Mouse (Mus musculus) neural tube, postnatal 0 days (tissue): ENCODE measurements around the gene Mknk1. TPM values are rescaled to one million over a fixed set of nuclear protein-coding genes. Genes with fewer than 3 reads are reported as not detected.

Source experiments
- polyA plus RNA-seq: library from polyadenylated mRNA; unstranded; fragments of >200 nt; fragmentation: Nextera tagmentation; extraction: Ambion mirVana; gene quantifications from 2 replicates; pipeline ENCODE4 v1.2.1, GENCODE M21; 2015

Gene Mknk1
- 24.3 and 25.2 TPM in 2 replicates for polyA plus RNA-seq

GRCm38 (mm10) chr4:115838696-115839641 is at the start of gene Mknk1:
Gene Mknk1, plus strand, starts transcription at chr4:115839198.

GRCm38 (mm10) chr4:115827888-115828571 is 11.0 kb upstream of the Mknk1 start, which contains the start of gene Mob3c:
Gene Mob3c, plus strand, starts transcription at chr4:115828092.

GRCm38 (mm10) chr4:115884022-115884421 is 45.0 kb downstream of the Mknk1 start, which contains the start of gene Kncn:
Gene Kncn, plus strand, starts transcription at chr4:115884400.

GRCm38 (mm10) chr4:115890553-115890952 is 51.6 kb downstream of the Mknk1 start, which contains the start of gene 6430628N08Rik:
Gene 6430628N08Rik, plus strand, starts transcription at chr4:115890665.

Other genes with a start within 250 kb of the Mknk1 start
- gene Cyp4a32, start 238.2 kb upstream of the Mknk1 start, polyA plus RNA-seq, result not detected in 2 replicates
- 0.98 and 2.1 TPM in 2 replicates for gene Cyp4b1, start 191.5 kb upstream of the Mknk1 start, polyA plus RNA-seq
- gene Efcab14, start 101.5 kb upstream of the Mknk1 start, polyA plus RNA-seq, result 20.0 and 20.4 TPM in 2 replicates
- 0.19 and 0.70 TPM in 2 replicates for gene Tex38, start 58.2 kb upstream of the Mknk1 start, polyA plus RNA-seq
- gene Atpaf1, start 54.4 kb upstream of the Mknk1 start, polyA plus RNA-seq, result 45.7 and 52.1 TPM in 2 replicates
- gene Mob3c, start 11.1 kb upstream of the Mknk1 start, polyA plus RNA-seq, result 4.8 and 7.3 TPM in 2 replicates
- gene Kncn, start 45.2 kb downstream of the Mknk1 start, polyA plus RNA-seq, result 0.36 and 0.41 TPM in 2 replicates
- 0.89 and 1.5 TPM in 2 replicates for gene 6430628N08Rik, start 51.5 kb downstream of the Mknk1 start, polyA plus RNA-seq
- gene Dmbx1, start 100.7 kb downstream of the Mknk1 start, polyA plus RNA-seq, result 0.65 and 0.90 TPM in 2 replicates
- 20.8 and 23.0 TPM in 2 replicates for gene Faah, start 178.7 kb downstream of the Mknk1 start, polyA plus RNA-seq
- 10.6 TPM in 2 replicates for gene Nsun4, start 214.7 kb downstream of the Mknk1 start, polyA plus RNA-seq
- gene Uqcrh, start 235.9 kb downstream of the Mknk1 start, polyA plus RNA-seq, result 626 and 669 TPM in 2 replicates
- 59.8 and 62.6 TPM in 2 replicates for gene Lrrc41, start 236.1 kb downstream of the Mknk1 start, polyA plus RNA-seq